Mouse (Mus musculus) kidney, embryonic 15.5 days (tissue): ENCODE results near the gene Cacna1c. TPM values are rescaled to one million over a fixed set of nuclear protein-coding genes. Genes with fewer than 3 reads are reported as not detected.

Experiments
- ATAC-seq: fragments of 200-750 bp; cut with Nextera tagmentation; replicated peaks from 2 replicates; pipeline ENCODE4 v1.8.0; 2017; ENCODE audit warnings: moderate TSS enrichment; ENCODE audit not compliant: low FRiP score
- H3K27ac ChIP-seq: fragments of 300-500 bp; sonication (generic); 2 replicates; pipeline ENCODE4 v1.5.1; 2015; ENCODE audit warnings: mild to moderate bottlenecking, inconsistent platforms
- H3K27me3 ChIP-seq: fragments of 300-500 bp; sonication (generic); 2 replicates; pipeline ENCODE4 v1.6.1; 2015; ENCODE audit warnings: inconsistent platforms
- H3K36me3 ChIP-seq: fragments of 300-500 bp; sonication (generic); 2 replicates; pipeline ENCODE4 v1.6.1; 2015; ENCODE audit warnings: inconsistent platforms
- H3K4me1 ChIP-seq: fragments of 300-500 bp; sonication (generic); 2 replicates; pipeline ENCODE4 v1.6.1; 2015; ENCODE audit warnings: inconsistent platforms
- H3K4me2 ChIP-seq: fragments of 300-500 bp; sonication (generic); 2 replicates; pipeline ENCODE4 v1.6.1; 2015; ENCODE audit warnings: moderate library complexity, mild to moderate bottlenecking, inconsistent platforms
- H3K4me3 ChIP-seq: fragments of 300-500 bp; sonication (generic); replicated peaks from 2 replicates; pipeline ENCODE4 v1.5.1; 2015; ENCODE audit warnings: mild to moderate bottlenecking, inconsistent platforms
- H3K9ac ChIP-seq: fragments of 300-500 bp; sonication (generic); 2 replicates; pipeline ENCODE4 v1.6.1; 2015; ENCODE audit warnings: mild to moderate bottlenecking, inconsistent platforms
- H3K9me3 ChIP-seq: fragments of 300-500 bp; sonication (generic); replicated peaks from 2 replicates; pipeline ENCODE4 v1.6.1; 2016; ENCODE audit warnings: inconsistent platforms
- WGBS: fragments of 180-500 bp; shearing (Covaris S2); methylation state at CpG from one replicate; pipeline ENCODE4 v1.1.7; 2015; ENCODE audit warnings: mixed read lengths; 5-methylcytosine and 5-hydroxymethylcytosine counted together
- polyA plus RNA-seq: library from polyadenylated mRNA; unstranded; fragments of >200 nt; fragmentation: Nextera tagmentation; extraction: Ambion mirVana; gene quantifications from 2 replicates; pipeline ENCODE4 v1.2.1, GENCODE M21; 2015

The Cacna1c gene
- polyA plus RNA-seq, 1 experiment from 2014 or later = 2.7 TPM

GRCm38 (mm10) chr6:118935520-118936415, 260.4 kb downstream of the Cacna1c start:
- Histone ChIP-seq H3K9ac (no peak overlapping the region), H3K4me3 (no peak overlapping the region), H3K27ac (no peak overlapping the region), H3K27me3 (no peaks in the 10 kb centered on the region), H3K9me3 (no peaks in the 10 kb centered on the region), H3K36me3 (no peaks in the 10 kb centered on the region), H3K4me2 (no peak overlapping the region), H3K4me1 (no peaks in the 10 kb centered on the region)
- ATAC-seq = no peak
- WGBS = 82% methylated on average over 9 of the region's 9 CpGs

GRCm38 (mm10) chr6:118934243-118934902, 261.8 kb downstream of the Cacna1c start:
- WGBS = 70% methylated on average over 9 of the region's 9 CpGs

GRCm38 (mm10) chr6:118933017-118933594, 263.1 kb downstream of the Cacna1c start:
- no peak for ATAC-seq
- WGBS = 86% methylated on average over 9 of the region's 9 CpGs
- Histone ChIP-seq H3K27me3 (no peaks in the 10 kb centered on the region), H3K36me3 (no peaks in the 10 kb centered on the region), H3K27ac (no peak overlapping the region), H3K9ac (no peak overlapping the region), H3K4me1 (no peaks in the 10 kb centered on the region), H3K4me2 (no peak overlapping the region), H3K9me3 (no peaks in the 10 kb centered on the region), H3K4me3 (no peak overlapping the region)

More at GRCm38 (mm10) chr6:118934243-118934902, 261.8 kb downstream of the Cacna1c start:
- H3K27me3 ChIP-seq = no peaks in the 10 kb centered on the region
- H3K4me3 ChIP-seq = no peak overlapping the region
- no peak overlapping the region for H3K4me2 ChIP-seq
- H3K9me3 ChIP-seq = no peaks in the 10 kb centered on the region
- H3K36me3 ChIP-seq = no peaks in the 10 kb centered on the region
- no peaks in the 10 kb centered on the region for H3K4me1 ChIP-seq
- no peak for ATAC-seq
- no peak overlapping the region for H3K27ac ChIP-seq
- H3K9ac ChIP-seq = no peak overlapping the region

GRCm38 (mm10) chr6:118932002-118932700, 264.1 kb downstream of the Cacna1c start:
- Histone ChIP-seq H3K27ac (no peak overlapping the region), H3K4me3 (no peak overlapping the region), H3K4me2 (no peak overlapping the region), H3K4me1 (no peaks in the 10 kb centered on the region), H3K9ac (no peak overlapping the region), H3K9me3 (no peaks in the 10 kb centered on the region), H3K27me3 (no peaks in the 10 kb centered on the region), H3K36me3 (no peaks in the 10 kb centered on the region)
- 43% methylated on average over 8 of the region's 8 CpGs for WGBS
- ATAC-seq = no peak

GRCm38 (mm10) chr6:118926669-118927068, 269.5 kb downstream of the Cacna1c start:
- Histone ChIP-seq H3K4me2 (no peak overlapping the region), H3K27ac (no peak overlapping the region), H3K27me3 (no peaks in the 10 kb centered on the region), H3K4me3 (no peak overlapping the region), H3K4me1 (peaks cover 7% of the 10 kb centered on the region; the same call in 1 of the 2 replicates), H3K9ac (no peak overlapping the region), H3K9me3 (no peaks in the 10 kb centered on the region), H3K36me3 (no peaks in the 10 kb centered on the region)
- no peak for ATAC-seq
- WGBS = 60% methylated on average over 3 of the region's 3 CpGs

GRCm38 (mm10) chr6:118924426-118924825, 271.8 kb downstream of the Cacna1c start:
- WGBS = 94% methylated on average over 12 of the region's 12 CpGs
- no peak overlapping the region for H3K27ac ChIP-seq
- no peak overlapping the region for H3K4me3 ChIP-seq
- peaks cover 7% of the 10 kb centered on the region; the same call in 1 of the 2 replicates for H3K4me1 ChIP-seq
- H3K9me3 ChIP-seq = no peaks in the 10 kb centered on the region
- no peaks in the 10 kb centered on the region for H3K27me3 ChIP-seq
- H3K4me2 ChIP-seq = no peak overlapping the region
- no peak for ATAC-seq
- H3K36me3 ChIP-seq = no peaks in the 10 kb centered on the region
- H3K9ac ChIP-seq = no peak overlapping the region

- Histone ChIP-seq H3K9me3 (no peaks in the 10 kb centered on the region), H3K4me2 (no peak overlapping the region), H3K27me3 (no peaks in the 10 kb centered on the region), H3K27ac (no peak overlapping the region), H3K4me3 (no peak overlapping the region), H3K36me3 (no peaks in the 10 kb centered on the region), H3K4me1 (peaks cover 7% of the 10 kb centered on the region; the same call in 1 of the 2 replicates), H3K9ac (no peak overlapping the region)
- 75% methylated on average over 2 of the region's 2 CpGs for WGBS
- no peak for ATAC-seq
Measured at GRCm38 (mm10) chr6:118923926-118924325, 272.3 kb downstream of the Cacna1c start.

- H3K9me3 ChIP-seq = no peaks in the 10 kb centered on the region
- no peak overlapping the region for H3K9ac ChIP-seq
- no peaks in the 10 kb centered on the region for H3K36me3 ChIP-seq
- no peak overlapping the region for H3K27ac ChIP-seq
- H3K4me1 ChIP-seq = peaks cover 7% of the 10 kb centered on the region; the same call in 1 of the 2 replicates
- H3K27me3 ChIP-seq = no peaks in the 10 kb centered on the region
- ATAC-seq = no peak
- H3K4me2 ChIP-seq = no peak overlapping the region
- WGBS = 76% methylated on average over 5 of the region's 5 CpGs
- H3K4me3 ChIP-seq = no peak overlapping the region
Measured at GRCm38 (mm10) chr6:118923212-118923577, 273.0 kb downstream of the Cacna1c start.

- Histone ChIP-seq H3K27ac (no peak overlapping the region), H3K4me3 (no peak overlapping the region), H3K4me1 (peaks cover 7% of the 10 kb centered on the region; the same call in 1 of the 2 replicates), H3K9ac (no peak overlapping the region), H3K36me3 (no peaks in the 10 kb centered on the region), H3K4me2 (peak overlapping the region; percentile 24), H3K27me3 (no peaks in the 10 kb centered on the region), H3K9me3 (no peaks in the 10 kb centered on the region)
- whole genome bisulfite sequencing = 22% methylated on average over 13 of the region's 13 CpGs
- ATAC-seq = peak; percentile 33
Measured at GRCm38 (mm10) chr6:118922328-118923211, 273.6 kb downstream of the Cacna1c start.

- no peak overlapping the region for H3K4me2 ChIP-seq
- H3K9me3 ChIP-seq = no peaks in the 10 kb centered on the region
- H3K9ac ChIP-seq = no peak overlapping the region
- no peak overlapping the region for H3K4me3 ChIP-seq
- H3K27me3 ChIP-seq = no peaks in the 10 kb centered on the region
- no peak for ATAC-seq
- H3K36me3 ChIP-seq = no peaks in the 10 kb centered on the region
- H3K4me1 ChIP-seq = no peaks in the 10 kb centered on the region
- no peak overlapping the region for H3K27ac ChIP-seq
- 70% methylated on average over 4 of the region's 4 CpGs for WGBS
Measured at GRCm38 (mm10) chr6:118908176-118908575, 288.0 kb downstream of the Cacna1c start.

GRCm38 (mm10) chr6:118907704-118908103, 288.5 kb downstream of the Cacna1c start:
- Histone ChIP-seq H3K4me1 (no peaks in the 10 kb centered on the region), H3K4me2 (no peak overlapping the region), H3K27ac (no peak overlapping the region), H3K4me3 (no peak overlapping the region), H3K9me3 (no peaks in the 10 kb centered on the region), H3K9ac (no peak overlapping the region), H3K36me3 (no peaks in the 10 kb centered on the region), H3K27me3 (no peaks in the 10 kb centered on the region)
- whole genome bisulfite sequencing = 48% methylated on average over 1 of the region's 1 CpGs
- no peak for ATAC-seq
